26 mouse cellular contexts compared by ENCODE assay signal in genomic region chr5:98466882-98467535, GRCm38 (mm10).
DNase-seq lines count a peak whose midpoint lies in the region; ATAC-seq and TF ChIP-seq lines count a peak whose summit lies in the region.
"Had no signal": no experiment of that assay in that cellular context is flagged by ENCODE, and none has a peak within 500 bp of the region (broad histone marks: within the 10 kb centered on the region; RNA-seq: fewer than 3 reads in every experiment).

No protein-coding gene starts in this region.

- no peaks in the 10 kb centered on the region for H3K9me3 ChIP-seq in kidney, embryonic 15.5 days (replicated peaks)
- H3K9me3 ChIP-seq in heart, embryonic 12.5 days (replicated peaks) = no peaks in the 10 kb centered on the region
- H3K9me3 ChIP-seq: embryonic facial prominence, embryonic 12.5 days; forebrain, embryonic 12.5 days; forebrain, embryonic 15.5 days; heart, embryonic 10.5 days; hindbrain, embryonic 12.5 days; hindbrain, embryonic 15.5 days had no signal

- DNase-seq in cerebellum, postnatal 10 days = peak; percentile 13 to 25
- DNase-seq in cerebellum, postnatal 4 days (ENCODE audit: low spot score in 2 of 2) = no peak
- DNase-seq in kidney, adult 18-20 months = no peak
- DNase-seq in brain, embryonic 14.5 days (ENCODE audit: low read depth) = peak; percentile 31
- peak; percentile 12 for DNase-seq in mesoderm, embryonic 11.5 days (ENCODE audit: low read depth, low spot score)
- DNase-seq: adrenal gland, postnatal 25 days; B cell, adult 2 months; cerebellum, adult 18-20 months; cerebellum, adult 9-10 months; cerebellum, postnatal 25 days; embryo, embryonic 11 days; gastrocnemius, postnatal 10 days; gastrocnemius, postnatal 36 days; heart, adult 2 months had no signal

- 37% methylated on average over 4 of the region's 4 CpGs for WGBS in kidney, embryonic 15.5 days
- WGBS in heart, embryonic 12.5 days = 62% methylated on average over 4 of the region's 4 CpGs

- no peak for TF ChIP-seq POLR2A in brain, embryonic 14.5 days (IDR thresholded peaks at IDR 0.05; ENCODE audit: borderline replicate concordance, extremely low read depth, insufficient read depth, insufficient read length, poor library complexity, severe bottlenecking)

- no peaks in the 10 kb centered on the region for H3K27me3 ChIP-seq in kidney, embryonic 15.5 days
- H3K27me3 ChIP-seq in heart, embryonic 12.5 days (replicated peaks) = no peaks in the 10 kb centered on the region
- H3K27me3 ChIP-seq: CH12.LX; embryonic facial prominence, embryonic 12.5 days; forebrain, embryonic 12.5 days; forebrain, embryonic 15.5 days; hindbrain, embryonic 12.5 days; hindbrain, embryonic 15.5 days; Patski had no signal

- 0 out of 2 replicates have a peak, but pooled peaks have one; percentile 36 for ATAC-seq in kidney, embryonic 15.5 days (replicated peaks; ENCODE audit: low FRiP score)
- no peak for ATAC-seq in heart, embryonic 12.5 days (ENCODE audit: insufficient number of reproducible peaks, low FRiP score)
- ATAC-seq: forebrain, embryonic 15.5 days; Patski had no signal

- no peak overlapping the region for H3K9ac ChIP-seq in kidney, embryonic 15.5 days
- H3K9ac ChIP-seq in heart, embryonic 12.5 days = no peak overlapping the region
- H3K9ac ChIP-seq: embryonic facial prominence, embryonic 12.5 days; forebrain, embryonic 12.5 days; forebrain, embryonic 15.5 days; hindbrain, embryonic 12.5 days; hindbrain, embryonic 15.5 days had no signal

- no peak for TF ChIP-seq CTCF in brain, embryonic 14.5 days (IDR thresholded peaks at IDR 0.05; ENCODE audit: borderline replicate concordance, extremely low read depth, insufficient read depth, insufficient read length)

- H3K36me3 ChIP-seq in kidney, embryonic 15.5 days = no peaks in the 10 kb centered on the region
- H3K36me3 ChIP-seq in heart, embryonic 12.5 days = no peaks in the 10 kb centered on the region
- H3K36me3 ChIP-seq: embryonic facial prominence, embryonic 12.5 days; forebrain, embryonic 12.5 days; forebrain, embryonic 15.5 days; G1E; heart, embryonic 10.5 days; hindbrain, embryonic 12.5 days; hindbrain, embryonic 15.5 days had no signal

- H3K27ac ChIP-seq in kidney, embryonic 15.5 days = no peak overlapping the region
- no peak overlapping the region for H3K27ac ChIP-seq in heart, embryonic 12.5 days (ENCODE audit: poor library complexity, severe bottlenecking)
- H3K27ac ChIP-seq: embryonic facial prominence, embryonic 12.5 days; forebrain, embryonic 12.5 days; forebrain, embryonic 15.5 days; heart, adult 2 months; heart, embryonic 10.5 days; hindbrain, embryonic 12.5 days; hindbrain, embryonic 15.5 days had no signal

- no peak overlapping the region for H3K4me2 ChIP-seq in kidney, embryonic 15.5 days
- no peak overlapping the region for H3K4me2 ChIP-seq in heart, embryonic 12.5 days
- H3K4me2 ChIP-seq: embryonic facial prominence, embryonic 12.5 days; forebrain, embryonic 12.5 days; forebrain, embryonic 15.5 days; hindbrain, embryonic 12.5 days; hindbrain, embryonic 15.5 days had no signal

- H3K4me1 ChIP-seq in kidney, embryonic 15.5 days = peaks cover 7% of the 10 kb centered on the region; the same call in 1 of the 2 replicates
- no peaks in the 10 kb centered on the region for H3K4me1 ChIP-seq in heart, embryonic 12.5 days (replicated peaks)
- H3K4me1 ChIP-seq: embryonic facial prominence, embryonic 12.5 days; forebrain, embryonic 15.5 days; heart, embryonic 10.5 days; hindbrain, embryonic 15.5 days had no signal

- H3K4me3 ChIP-seq in kidney, embryonic 15.5 days (replicated peaks) = no peak overlapping the region
- no peak overlapping the region for H3K4me3 ChIP-seq in heart, embryonic 12.5 days
- H3K4me3 ChIP-seq: embryonic facial prominence, embryonic 12.5 days; erythroblast, embryonic 14.5 days; forebrain, embryonic 12.5 days; forebrain, embryonic 15.5 days; heart, adult 2 months; heart, embryonic 10.5 days; hindbrain, embryonic 12.5 days; hindbrain, embryonic 15.5 days had no signal

Comparison
In these comparisons a context has a peak if more than half of its experiments do, and no peak if none do; other contexts are left out.
1. DNase-seq: peak in cerebellum, postnatal 10 days (2 of 2), brain, embryonic 14.5 days (single experiment) and mesoderm, embryonic 11.5 days (single experiment); none in cerebellum, postnatal 4 days (0 of 2) and kidney, adult 18-20 months (single experiment).